Mouse (Mus musculus): ENCODE measurements around the gene Scgb1a1. TPM values are rescaled to one million over a fixed set of nuclear protein-coding genes. Genes with fewer than 3 reads are reported as not detected.
"Not testable (repeated sequence)": the region's sequence is repeated elsewhere in the genome, so short reads cannot be mapped to it uniquely, and the experiment has no call there.

Gene Scgb1a1
- polyA plus RNA-seq, 1 experiment from 2014 or later: 1.4 TPM

GRCm38 (mm10) chr19:9062822-9063221 lies 24.9 kb downstream of the Scgb1a1 start:
- Histone ChIP-seq H3K27me3 (no peaks in the 10 kb centered on the region), H3K4me1 (peaks cover 16% of the 10 kb centered on the region), H3K4me3 (replicated peaks) (no peak overlapping the region), H3K27ac (replicated peaks) (no peak overlapping the region), H3K4me2 (replicated peaks) (no peak overlapping the region), H3K9me3 (replicated peaks) (no peaks in the 10 kb centered on the region), H3K36me3 (no peaks in the 10 kb centered on the region), H3K9ac (no peak overlapping the region)
- 80% methylated on average over 2 of the region's 2 CpGs for WGBS
- no peak for ATAC-seq (ENCODE audit: insufficient number of reproducible peaks, low FRiP score, low TSS enrichment, low read depth)

GRCm38 (mm10) chr19:9061221-9061893 lies 26.4 kb downstream of the Scgb1a1 start:
- ATAC-seq (ENCODE audit: insufficient number of reproducible peaks, low FRiP score, low TSS enrichment, low read depth): no peak
- WGBS: 91% methylated on average over 8 of the region's 8 CpGs
- peaks cover 14% of the 10 kb centered on the region for H3K4me1 ChIP-seq

GRCm38 (mm10) chr19:9060103-9060502 lies 27.7 kb downstream of the Scgb1a1 start:
- no peak overlapping the region for H3K9ac ChIP-seq
- no peak overlapping the region for H3K4me3 ChIP-seq (replicated peaks)
- no peak for ATAC-seq (ENCODE audit: insufficient number of reproducible peaks, low FRiP score, low TSS enrichment, low read depth)
- H3K4me1 ChIP-seq: peaks cover 8% of the 10 kb centered on the region; the same call in 1 of the 2 replicates
- H3K36me3 ChIP-seq: no peaks in the 10 kb centered on the region
- WGBS: 53% methylated on average over 4 of the region's 4 CpGs
- no peak overlapping the region; the same call in 1 of the 2 replicates for H3K27ac ChIP-seq (replicated peaks)
- H3K9me3 ChIP-seq (replicated peaks): no peaks in the 10 kb centered on the region
- H3K27me3 ChIP-seq: no peaks in the 10 kb centered on the region
- H3K4me2 ChIP-seq (replicated peaks): no peak overlapping the region

More at GRCm38 (mm10) chr19:9061221-9061893, 26.4 kb downstream of the Scgb1a1 start:
- Histone ChIP-seq H3K36me3 (no peaks in the 10 kb centered on the region), H3K4me2 (replicated peaks) (no peak overlapping the region), H3K27me3 (no peaks in the 10 kb centered on the region), H3K9ac (no peak overlapping the region), H3K27ac (replicated peaks) (no peak overlapping the region), H3K4me3 (replicated peaks) (no peak overlapping the region), H3K9me3 (replicated peaks) (no peaks in the 10 kb centered on the region)

GRCm38 (mm10) chr19:9059391-9059790 lies 28.4 kb downstream of the Scgb1a1 start:
- Histone ChIP-seq H3K4me2 (replicated peaks) (no peak overlapping the region), H3K9me3 (replicated peaks) (no peaks in the 10 kb centered on the region), H3K4me1 (peaks cover 8% of the 10 kb centered on the region; the same call in 1 of the 2 replicates), H3K27ac (replicated peaks) (no peak overlapping the region), H3K4me3 (replicated peaks) (no peak overlapping the region), H3K27me3 (no peaks in the 10 kb centered on the region), H3K36me3 (no peaks in the 10 kb centered on the region), H3K9ac (no peak overlapping the region)
- ATAC-seq (ENCODE audit: insufficient number of reproducible peaks, low FRiP score, low TSS enrichment, low read depth): no peak
- WGBS: 71% methylated on average over 7 of the region's 7 CpGs

DNA sequence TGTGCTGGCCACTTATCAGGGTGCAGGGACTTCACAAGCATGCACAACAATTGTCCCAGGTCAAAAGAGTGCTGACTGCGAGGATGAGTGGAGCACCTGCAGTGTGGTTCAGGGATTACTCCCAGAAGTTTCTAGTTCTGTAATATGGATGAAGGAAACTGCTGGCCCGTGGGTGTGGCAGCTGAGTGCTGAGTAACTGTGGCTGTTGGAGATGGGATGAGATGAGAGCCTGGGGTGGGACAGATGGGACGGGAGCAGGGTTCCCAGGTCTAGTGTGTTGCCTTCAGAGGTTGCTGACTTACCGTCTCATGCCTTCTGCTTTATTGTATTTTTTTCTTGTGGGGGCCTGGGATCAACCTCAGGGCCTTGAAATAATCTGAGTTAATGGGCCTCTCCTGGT lies 28.8 kb downstream of the Scgb1a1 start:
- Histone ChIP-seq H3K27ac (replicated peaks) (no peak overlapping the region), H3K36me3 (no peaks in the 10 kb centered on the region), H3K9ac (no peak overlapping the region), H3K4me2 (replicated peaks) (no peak overlapping the region), H3K4me3 (replicated peaks) (no peak overlapping the region), H3K4me1 (peaks cover 8% of the 10 kb centered on the region; the same call in 1 of the 2 replicates), H3K9me3 (replicated peaks) (no peaks in the 10 kb centered on the region), H3K27me3 (no peaks in the 10 kb centered on the region)
- no peak for ATAC-seq (ENCODE audit: insufficient number of reproducible peaks, low FRiP score, low TSS enrichment, low read depth)
- 72% methylated on average over 4 of the region's 4 CpGs for WGBS

GRCm38 (mm10) chr19:9058331-9058884 lies 29.4 kb downstream of the Scgb1a1 start:
- no peak for ATAC-seq (ENCODE audit: insufficient number of reproducible peaks, low FRiP score, low TSS enrichment, low read depth)
- H3K9ac ChIP-seq: no peak overlapping the region
- no peak overlapping the region for H3K4me2 ChIP-seq (replicated peaks)
- WGBS: 72% methylated on average over 1 of the region's 1 CpGs
- no peak overlapping the region for H3K4me3 ChIP-seq (replicated peaks)
- no peaks in the 10 kb centered on the region for H3K36me3 ChIP-seq
- H3K27me3 ChIP-seq: no peaks in the 10 kb centered on the region
- H3K4me1 ChIP-seq: peaks cover 11% of the 10 kb centered on the region
- no peaks in the 10 kb centered on the region for H3K9me3 ChIP-seq (replicated peaks)
- H3K27ac ChIP-seq (replicated peaks): no peak overlapping the region

DNA sequence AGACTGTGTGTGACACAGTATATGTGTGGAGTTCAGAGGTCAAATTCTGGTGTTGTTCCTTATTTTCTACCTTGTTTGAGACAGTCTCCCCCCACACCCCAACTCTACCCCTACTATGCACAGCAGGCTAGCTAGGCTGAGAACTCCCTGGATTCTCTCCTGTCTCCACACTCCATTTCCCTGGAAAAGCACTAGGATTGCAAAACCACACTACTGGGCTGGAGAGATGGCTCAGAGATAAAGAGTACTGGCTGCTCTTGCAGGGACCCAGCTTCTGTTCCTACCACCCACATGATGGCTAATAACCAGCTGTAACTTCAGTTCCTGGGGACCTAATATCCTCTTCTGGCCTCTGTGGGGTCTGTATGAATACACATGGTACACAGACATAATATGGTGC lies 30.1 kb downstream of the Scgb1a1 start:
- no peak overlapping the region for H3K4me3 ChIP-seq (replicated peaks)
- peaks cover 18% of the 10 kb centered on the region for H3K4me1 ChIP-seq
- H3K27me3 ChIP-seq: no peaks in the 10 kb centered on the region
- H3K36me3 ChIP-seq: no peaks in the 10 kb centered on the region
- no peak overlapping the region for H3K27ac ChIP-seq (replicated peaks)
- no peaks in the 10 kb centered on the region for H3K9me3 ChIP-seq (replicated peaks)
- no peak for ATAC-seq (ENCODE audit: insufficient number of reproducible peaks, low FRiP score, low TSS enrichment, low read depth)
- H3K4me2 ChIP-seq (replicated peaks): no peak overlapping the region
- no peak overlapping the region for H3K9ac ChIP-seq

- Histone ChIP-seq H3K4me2 (replicated peaks) (no peak overlapping the region), H3K36me3 (no peaks in the 10 kb centered on the region), H3K4me1 (peaks cover 21% of the 10 kb centered on the region), H3K9me3 (replicated peaks) (no peaks in the 10 kb centered on the region), H3K27ac (replicated peaks) (no peak overlapping the region), H3K27me3 (no peaks in the 10 kb centered on the region), H3K4me3 (replicated peaks) (no peak overlapping the region), H3K9ac (no peak overlapping the region)
- WGBS: 87% methylated on average over 4 of the region's 4 CpGs
- ATAC-seq (ENCODE audit: insufficient number of reproducible peaks, low FRiP score, low TSS enrichment, low read depth): no peak
These were observed 31.9 kb downstream of the Scgb1a1 start for GRCm38 (mm10) chr19:9055703-9056355.

- Histone ChIP-seq H3K9me3 (replicated peaks) (no peaks in the 10 kb centered on the region), H3K27ac (replicated peaks) (no peak overlapping the region), H3K4me3 (replicated peaks) (no peak overlapping the region), H3K4me2 (replicated peaks) (no peak overlapping the region), H3K4me1 (peaks cover 17% of the 10 kb centered on the region), H3K27me3 (no peaks in the 10 kb centered on the region), H3K9ac (no peak overlapping the region), H3K36me3 (no peaks in the 10 kb centered on the region)
- no peak for ATAC-seq (ENCODE audit: insufficient number of reproducible peaks, low FRiP score, low TSS enrichment, low read depth)
- WGBS: 21% methylated on average over 2 of the region's 2 CpGs
These were observed 32.6 kb downstream of the Scgb1a1 start for GRCm38 (mm10) chr19:9055153-9055552.

- H3K4me1 ChIP-seq: peaks cover 14% of the 10 kb centered on the region
- no peaks in the 10 kb centered on the region for H3K9me3 ChIP-seq (replicated peaks)
- H3K36me3 ChIP-seq: no peaks in the 10 kb centered on the region
- no peaks in the 10 kb centered on the region for H3K27me3 ChIP-seq
- H3K9ac ChIP-seq: no peak overlapping the region
- 0 out of 2 replicates have a peak overlapping the region, but pooled peaks have one; percentile 10 for H3K4me2 ChIP-seq (replicated peaks)
- ATAC-seq (ENCODE audit: insufficient number of reproducible peaks, low FRiP score, low TSS enrichment, low read depth): peak; percentile 83
- 27% methylated on average over 6 of the region's 6 CpGs for WGBS
- no peak overlapping the region for H3K4me3 ChIP-seq (replicated peaks)
- peak overlapping the region; percentile 65; the same call in 1 of the 2 replicates for H3K27ac ChIP-seq (replicated peaks)
These were observed 34.8 kb downstream of the Scgb1a1 start for GRCm38 (mm10) chr19:9052803-9053431.

DNA sequence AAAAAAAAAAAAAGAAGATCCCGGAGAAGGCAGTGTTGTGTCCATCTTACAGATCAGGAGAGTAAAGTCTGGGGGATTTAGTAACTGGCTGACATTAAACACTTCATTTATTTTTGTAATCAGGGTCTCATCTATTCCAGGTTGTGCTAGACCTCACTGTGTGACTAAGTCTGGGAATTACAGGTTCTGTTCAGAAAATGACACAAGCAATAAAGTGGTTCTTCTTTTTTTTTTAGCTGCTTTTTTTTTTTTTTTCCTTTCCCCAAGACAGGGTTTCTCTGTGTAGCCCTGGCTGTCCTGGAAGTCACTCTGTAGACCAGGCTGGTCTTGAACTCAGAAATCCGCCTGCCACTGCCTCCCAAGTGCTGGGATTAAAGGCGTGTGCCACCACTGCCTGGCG lies 35.8 kb downstream of the Scgb1a1 start:
- not testable (repeated sequence) for H3K4me2 ChIP-seq (replicated peaks); H3K27ac ChIP-seq (replicated peaks); H3K36me3 ChIP-seq; H3K27me3 ChIP-seq; H3K9ac ChIP-seq; ATAC-seq (ENCODE audit: insufficient number of reproducible peaks, low FRiP score, low TSS enrichment, low read depth); H3K4me3 ChIP-seq (replicated peaks); H3K9me3 ChIP-seq (replicated peaks)
- H3K4me1 ChIP-seq: peaks cover 21% of the 10 kb centered on the region
- WGBS: 87% methylated on average over 4 of the region's 4 CpGs
